Mouse (Mus musculus) neural tube, embryonic 12.5 days (tissue): ENCODE data around the gene Gas6. TPM values are rescaled to one million over a fixed set of nuclear protein-coding genes. Genes with fewer than 3 reads are reported as not detected.

ENCODE experiments used
- ATAC-seq: fragments of 200-750 bp; cut with Nextera tagmentation; 2 replicates; pipeline ENCODE4 v1.8.0; 2017; ENCODE audit warnings: low read depth, mild to moderate bottlenecking, moderate TSS enrichment, moderate library complexity; ENCODE audit not compliant: low FRiP score
- H3K27ac ChIP-seq: fragments of 300-500 bp; sonication (generic); 2 replicates; pipeline ENCODE4 v1.5.1; 2016
- H3K27me3 ChIP-seq: fragments of 300-500 bp; sonication (generic); replicated peaks from 2 replicates; pipeline ENCODE4 v1.6.1; 2016; ENCODE audit warnings: mild to moderate bottlenecking
- H3K36me3 ChIP-seq: fragments of 300-500 bp; sonication (generic); 2 replicates; pipeline ENCODE4 v1.6.1; 2016; ENCODE audit warnings: mild to moderate bottlenecking
- H3K4me1 ChIP-seq: fragments of 300-500 bp; sonication (generic); 2 replicates; pipeline ENCODE4 v1.6.1; 2016
- H3K4me2 ChIP-seq: fragments of 300-500 bp; sonication (generic); replicated peaks from 2 replicates; pipeline ENCODE4 v1.6.1; 2016; ENCODE audit warnings: mild to moderate bottlenecking
- H3K4me3 ChIP-seq: fragments of 300-500 bp; sonication (generic); 2 replicates; pipeline ENCODE4 v1.5.1; 2016
- H3K9ac ChIP-seq: fragments of 300-500 bp; sonication (generic); 2 replicates; pipeline ENCODE4 v1.6.1; 2016; ENCODE audit warnings: mild to moderate bottlenecking
- H3K9me3 ChIP-seq: fragments of 300-500 bp; sonication (generic); 2 replicates; pipeline ENCODE4 v1.6.1; 2016; ENCODE audit warnings: mild to moderate bottlenecking
- WGBS: fragments of 180-500 bp; shearing (Covaris S2); methylation state at CpG from one replicate; pipeline ENCODE4 v1.1.7; 2016; 5-methylcytosine and 5-hydroxymethylcytosine counted together
- polyA plus RNA-seq: library from polyadenylated mRNA; unstranded; fragments of >200 nt; fragmentation: Nextera tagmentation; extraction: Ambion mirVana; gene quantifications from 2 replicates; pipeline ENCODE4 v1.2.1, GENCODE M21; 2016

The Gas6 gene
- polyA plus RNA-seq, 1 experiment from 2014 or later, result 18.4 TPM

DNA sequence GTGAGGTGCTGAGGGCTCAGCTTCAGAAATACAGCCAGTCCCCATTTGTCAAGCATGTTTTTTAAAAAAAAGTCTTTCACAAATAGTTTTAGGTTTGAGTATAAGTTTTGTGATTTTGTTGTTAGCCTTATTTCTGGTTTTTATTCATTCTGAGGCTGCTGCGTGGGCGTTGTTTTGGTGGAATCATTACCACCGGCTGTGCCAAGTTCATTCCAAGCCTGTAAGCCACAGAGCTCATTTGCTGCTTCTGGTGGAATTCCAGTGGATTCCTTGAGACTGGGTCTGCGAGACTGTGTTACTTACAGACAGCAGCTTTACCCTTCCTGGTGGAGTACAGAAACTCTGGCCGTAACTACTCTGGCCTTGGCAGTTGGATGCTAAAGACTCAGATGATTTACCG is 47.8 kb downstream of the Gas6 start:
- Histone ChIP-seq H3K27ac (no peak overlapping the region), H3K9ac (no peak overlapping the region), H3K36me3 (no peaks in the 10 kb centered on the region), H3K4me2 (no peak overlapping the region), H3K4me3 (no peak overlapping the region), H3K4me1 (no peaks in the 10 kb centered on the region), H3K9me3 (no peaks in the 10 kb centered on the region), H3K27me3 (no peaks in the 10 kb centered on the region)
- no peak for ATAC-seq
- 93% methylated on average over 6 of the region's 6 CpGs for WGBS

DNA sequence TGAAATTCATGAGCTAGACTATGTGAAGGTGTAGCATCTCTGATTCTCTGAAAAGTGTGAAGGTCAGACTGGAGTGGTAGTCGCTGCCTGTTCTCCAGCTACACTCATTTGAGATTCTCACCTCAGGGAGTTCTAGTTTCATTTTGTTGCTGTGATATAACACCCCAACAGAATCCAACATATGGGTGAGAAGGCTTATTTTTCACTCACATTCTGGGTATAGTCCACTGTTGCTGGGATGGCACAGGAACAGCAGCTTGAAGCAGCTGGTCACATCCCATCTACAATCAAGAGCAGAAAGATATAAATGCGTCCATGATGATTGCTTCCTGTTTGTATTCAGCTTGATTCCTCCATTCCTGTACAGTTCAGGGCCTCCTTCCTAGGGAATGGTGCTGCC is 52.1 kb downstream of the Gas6 start:
- 90% methylated on average over 2 of the region's 2 CpGs for WGBS
- no peaks in the 10 kb centered on the region for H3K27me3 ChIP-seq
- no peak overlapping the region for H3K4me3 ChIP-seq
- no peak overlapping the region for H3K9ac ChIP-seq
- no peaks in the 10 kb centered on the region for H3K4me1 ChIP-seq
- H3K4me2 ChIP-seq, result no peak overlapping the region
- H3K9me3 ChIP-seq, result no peaks in the 10 kb centered on the region
- no peaks in the 10 kb centered on the region for H3K36me3 ChIP-seq
- ATAC-seq, result no peak
- H3K27ac ChIP-seq, result no peak overlapping the region

DNA sequence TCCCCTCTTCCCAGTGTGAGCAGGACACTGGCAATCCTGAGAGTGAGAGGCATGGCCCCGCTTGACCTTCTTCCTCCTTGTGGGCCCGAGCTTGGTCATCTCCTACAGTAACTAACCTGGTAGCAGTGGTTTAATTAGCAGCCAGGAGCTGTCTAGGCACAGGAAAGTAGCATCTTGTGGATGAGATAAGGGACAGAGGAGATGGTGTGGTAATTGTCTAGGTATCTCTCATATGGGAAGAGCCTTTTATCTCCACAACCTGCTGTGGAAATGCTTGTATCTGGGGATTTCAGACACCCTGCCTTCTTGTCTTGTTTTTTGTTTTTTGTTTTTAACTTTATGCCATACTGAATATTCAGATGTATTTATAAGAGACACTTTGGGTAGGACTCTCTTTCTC is 56.8 kb downstream of the Gas6 start:
- H3K9me3 ChIP-seq, result no peaks in the 10 kb centered on the region
- 85% methylated on average over 2 of the region's 2 CpGs for WGBS
- H3K27me3 ChIP-seq, result peaks cover 24% of the 10 kb centered on the region
- H3K4me1 ChIP-seq, result no peaks in the 10 kb centered on the region
- ATAC-seq, result no peak
- no peak overlapping the region for H3K9ac ChIP-seq
- no peak overlapping the region for H3K4me2 ChIP-seq
- no peak overlapping the region for H3K4me3 ChIP-seq
- no peak overlapping the region for H3K27ac ChIP-seq
- H3K36me3 ChIP-seq, result no peaks in the 10 kb centered on the region

- 24% methylated on average over 8 of the region's 8 CpGs for WGBS
- Histone ChIP-seq H3K27me3 (peaks cover 24% of the 10 kb centered on the region), H3K36me3 (no peaks in the 10 kb centered on the region), H3K4me1 (no peaks in the 10 kb centered on the region), H3K9ac (no peak overlapping the region), H3K9me3 (no peaks in the 10 kb centered on the region), H3K4me2 (no peak overlapping the region), H3K4me3 (no peak overlapping the region), H3K27ac (no peak overlapping the region)
- ATAC-seq, result no peak
Observed at GRCm38 (mm10) chr8:13436052-13436451, 58.2 kb downstream of the Gas6 start.

DNA sequence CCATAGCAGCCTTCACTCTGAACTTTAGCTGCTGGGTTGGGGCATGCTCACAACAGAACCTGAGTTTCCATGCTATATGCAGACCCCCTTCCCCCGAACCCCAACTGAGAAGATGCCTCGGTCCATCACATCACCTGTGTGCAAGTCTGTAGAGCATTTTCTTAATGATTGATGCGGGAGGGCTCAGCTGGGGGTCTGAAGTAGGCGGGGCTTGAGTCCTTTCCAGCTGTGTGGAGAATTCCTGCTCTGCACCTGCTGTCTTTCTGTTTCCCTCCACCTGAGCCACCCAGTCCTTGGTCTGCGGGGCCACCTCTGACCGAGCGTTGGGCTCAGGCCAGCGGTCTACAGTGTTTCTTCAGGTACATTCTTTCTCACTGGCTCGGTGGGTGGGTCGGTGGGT is 59.4 kb downstream of the Gas6 start, which contains the start of gene Tmem255b:
Tmem255b (plus strand) TSS at position 301 of the 400 bp plus-strand sequence.
- no peak for ATAC-seq
- H3K4me2 ChIP-seq, result no peak within 1 kb of the TSS
- H3K9me3 ChIP-seq, result no peaks in the 10 kb centered on the region
- H3K36me3 ChIP-seq, result no peaks in the 10 kb centered on the region
- 20% methylated on average over 10 of the region's 10 CpGs for WGBS
- H3K4me1 ChIP-seq, result no peaks in the 10 kb centered on the region
- H3K9ac ChIP-seq, result no peak within 1 kb of the TSS
- peaks cover 24% of the 10 kb centered on the region for H3K27me3 ChIP-seq
- H3K27ac ChIP-seq, result no peak within 1 kb of the TSS
- H3K4me3 ChIP-seq, result no peak within 1 kb of the TSS

DNA sequence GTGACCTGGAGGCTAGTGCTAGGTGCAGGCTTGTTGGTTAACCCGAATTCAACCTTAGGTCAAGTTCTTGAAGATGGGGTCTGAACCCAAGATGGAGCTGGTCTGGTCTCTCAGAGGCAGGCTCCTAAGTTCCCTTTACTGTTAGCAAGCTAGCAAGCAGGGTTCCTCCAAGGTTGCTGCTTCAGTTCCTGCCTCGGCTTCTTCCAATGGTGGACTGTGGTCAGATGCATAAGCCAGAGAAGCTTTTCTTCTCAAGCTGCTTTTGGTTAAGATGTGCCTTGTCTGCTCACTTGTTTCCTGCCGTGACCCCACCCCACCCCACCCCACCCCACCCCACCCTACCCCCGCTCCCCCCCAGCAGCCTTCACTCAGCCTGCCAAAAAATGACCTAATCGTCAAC is 61.2 kb downstream of the Gas6 start:
- ATAC-seq, result no peak
- H3K4me2 ChIP-seq, result no peak overlapping the region
- no peak overlapping the region for H3K4me3 ChIP-seq
- no peaks in the 10 kb centered on the region for H3K9me3 ChIP-seq
- no peak overlapping the region for H3K27ac ChIP-seq
- H3K9ac ChIP-seq, result no peak overlapping the region
- H3K36me3 ChIP-seq, result no peaks in the 10 kb centered on the region
- H3K27me3 ChIP-seq, result peaks cover 24% of the 10 kb centered on the region
- 87% methylated on average over 5 of the region's 5 CpGs for WGBS
- H3K4me1 ChIP-seq, result no peaks in the 10 kb centered on the region

- no peaks in the 10 kb centered on the region for H3K4me1 ChIP-seq
- ATAC-seq, result no peak
- no peak overlapping the region for H3K9ac ChIP-seq
Observed at GRCm38 (mm10) chr8:13430866-13431265, 63.4 kb downstream of the Gas6 start.

GRCm38 (mm10) chr8:13430412-13430811 is 63.9 kb downstream of the Gas6 start:
- 78% methylated on average over 7 of the region's 7 CpGs for WGBS
- no peak for ATAC-seq
- no peak overlapping the region for H3K27ac ChIP-seq
- H3K27me3 ChIP-seq, result peaks cover 13% of the 10 kb centered on the region
- H3K4me1 ChIP-seq, result no peaks in the 10 kb centered on the region
- H3K36me3 ChIP-seq, result no peaks in the 10 kb centered on the region
- no peaks in the 10 kb centered on the region for H3K9me3 ChIP-seq
- H3K9ac ChIP-seq, result no peak overlapping the region
- no peak overlapping the region for H3K4me2 ChIP-seq
- H3K4me3 ChIP-seq, result no peak overlapping the region

More at GRCm38 (mm10) chr8:13430866-13431265, 63.4 kb downstream of the Gas6 start:
- Histone ChIP-seq H3K9me3 (no peaks in the 10 kb centered on the region), H3K27ac (no peak overlapping the region), H3K4me2 (no peak overlapping the region), H3K27me3 (peaks cover 18% of the 10 kb centered on the region), H3K36me3 (no peaks in the 10 kb centered on the region), H3K4me3 (no peak overlapping the region)

- Histone ChIP-seq H3K9ac (no peak overlapping the region), H3K4me3 (no peak overlapping the region), H3K36me3 (no peaks in the 10 kb centered on the region), H3K4me1 (no peaks in the 10 kb centered on the region), H3K27ac (no peak overlapping the region), H3K27me3 (no peaks in the 10 kb centered on the region), H3K4me2 (no peak overlapping the region), H3K9me3 (no peaks in the 10 kb centered on the region)
- whole genome bisulfite sequencing, result 87% methylated on average over 9 of the region's 9 CpGs
- ATAC-seq, result no peak
Observed at GRCm38 (mm10) chr8:13428156-13428555, 66.1 kb downstream of the Gas6 start.

- no peak for ATAC-seq
- no peak overlapping the region for H3K9ac ChIP-seq
- no peaks in the 10 kb centered on the region for H3K27me3 ChIP-seq
- WGBS, result 75% methylated on average over 6 of the region's 6 CpGs
- H3K27ac ChIP-seq, result no peak overlapping the region
- H3K4me1 ChIP-seq, result no peaks in the 10 kb centered on the region
- H3K9me3 ChIP-seq, result no peaks in the 10 kb centered on the region
- H3K4me2 ChIP-seq, result no peak overlapping the region
- H3K4me3 ChIP-seq, result no peak overlapping the region
- no peaks in the 10 kb centered on the region for H3K36me3 ChIP-seq
Observed at GRCm38 (mm10) chr8:13427351-13427750, 66.9 kb downstream of the Gas6 start.

DNA sequence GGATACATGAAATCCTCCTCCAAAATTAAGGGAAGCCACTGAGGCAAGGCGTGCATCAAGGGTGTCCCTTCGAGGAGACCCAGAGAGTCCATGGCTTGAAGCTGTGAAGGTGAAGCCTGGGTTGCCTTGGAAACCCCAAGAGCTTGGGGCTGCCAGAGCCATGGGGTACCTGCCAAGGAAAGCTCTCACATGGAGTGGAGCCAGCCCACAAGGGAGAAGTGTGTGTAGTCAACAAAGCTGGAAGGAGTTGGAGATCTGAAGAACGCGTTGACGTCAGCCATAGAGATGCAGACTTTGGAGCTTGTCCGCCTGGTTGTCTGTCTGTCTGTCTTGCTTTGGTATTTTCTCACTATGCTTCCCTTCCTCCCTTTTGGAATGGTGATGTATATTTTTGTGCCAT is 73.3 kb downstream of the Gas6 start:
- H3K9ac ChIP-seq, result no peak overlapping the region
- no peaks in the 10 kb centered on the region for H3K27me3 ChIP-seq
- H3K9me3 ChIP-seq, result no peaks in the 10 kb centered on the region
- H3K36me3 ChIP-seq, result no peaks in the 10 kb centered on the region
- no peak overlapping the region for H3K4me3 ChIP-seq
- no peak overlapping the region for H3K27ac ChIP-seq
- no peak for ATAC-seq
- H3K4me2 ChIP-seq, result no peak overlapping the region
- WGBS, result 95% methylated on average over 6 of the region's 6 CpGs
- no peaks in the 10 kb centered on the region for H3K4me1 ChIP-seq

- WGBS, result 75% methylated on average over 2 of the region's 2 CpGs
- Histone ChIP-seq H3K27ac (no peak overlapping the region), H3K4me2 (no peak overlapping the region), H3K9ac (no peak overlapping the region), H3K4me3 (no peak overlapping the region), H3K27me3 (no peaks in the 10 kb centered on the region), H3K36me3 (no peaks in the 10 kb centered on the region), H3K9me3 (no peaks in the 10 kb centered on the region), H3K4me1 (no peaks in the 10 kb centered on the region)
- no peak for ATAC-seq
Observed at GRCm38 (mm10) chr8:13419111-13419639, 75.1 kb downstream of the Gas6 start.

- 81% methylated on average over 10 of the region's 10 CpGs for WGBS
- ATAC-seq, result no peak
Observed at GRCm38 (mm10) chr8:13415879-13416278, 78.4 kb downstream of the Gas6 start.

More at GRCm38 (mm10) chr8:13415879-13416278, 78.4 kb downstream of the Gas6 start:
- no peak overlapping the region for H3K4me3 ChIP-seq
- H3K4me2 ChIP-seq, result no peak overlapping the region
- H3K27ac ChIP-seq, result no peak overlapping the region
- H3K9ac ChIP-seq, result no peak overlapping the region
- no peaks in the 10 kb centered on the region for H3K36me3 ChIP-seq
- no peaks in the 10 kb centered on the region for H3K27me3 ChIP-seq
- H3K9me3 ChIP-seq, result no peaks in the 10 kb centered on the region
- no peaks in the 10 kb centered on the region for H3K4me1 ChIP-seq
